Mouse (Mus musculus) ovary, adult 18-20 months (tissue): ENCODE results near the gene Kirrel3.

Experiments used
- DNase-seq: peaks from one replicate; pipeline ENCODE4 v3.0.0; 2022; ENCODE audit warnings: low spot score, mixed read lengths

Kirrel3 gene

GRCm38 (mm10) chr9:34825089-34825400 lies 339.4 kb downstream of the Kirrel3 start:
- DNase-seq, result no peak

GRCm38 (mm10) chr9:34825402-34826008 lies 339.8 kb downstream of the Kirrel3 start:
- no peak for DNase-seq

- DNase-seq, result no peak
These were observed 345.0 kb downstream of the Kirrel3 start for GRCm38 (mm10) chr9:34830696-34831095.

DNA sequence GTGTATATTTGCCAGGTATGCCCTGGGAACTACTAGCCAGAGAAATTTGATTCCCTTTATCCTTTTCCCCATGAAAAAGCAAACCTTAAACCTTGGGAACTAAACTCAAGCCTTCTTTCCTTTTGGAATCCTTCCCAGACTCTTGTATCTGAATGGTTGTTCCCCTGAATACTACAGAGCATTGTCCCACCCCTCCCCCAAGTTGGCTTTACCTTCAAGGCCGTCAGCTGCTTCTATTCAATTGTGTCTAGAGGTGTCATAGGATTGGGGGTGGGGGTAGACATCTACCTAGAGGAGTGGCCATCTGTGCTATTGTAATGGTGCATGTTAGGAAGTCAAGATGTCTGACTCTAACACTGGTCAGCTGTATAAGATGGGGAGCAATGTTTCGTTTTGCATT lies 351.1 kb downstream of the Kirrel3 start:
- DNase-seq, result no peak

DNA sequence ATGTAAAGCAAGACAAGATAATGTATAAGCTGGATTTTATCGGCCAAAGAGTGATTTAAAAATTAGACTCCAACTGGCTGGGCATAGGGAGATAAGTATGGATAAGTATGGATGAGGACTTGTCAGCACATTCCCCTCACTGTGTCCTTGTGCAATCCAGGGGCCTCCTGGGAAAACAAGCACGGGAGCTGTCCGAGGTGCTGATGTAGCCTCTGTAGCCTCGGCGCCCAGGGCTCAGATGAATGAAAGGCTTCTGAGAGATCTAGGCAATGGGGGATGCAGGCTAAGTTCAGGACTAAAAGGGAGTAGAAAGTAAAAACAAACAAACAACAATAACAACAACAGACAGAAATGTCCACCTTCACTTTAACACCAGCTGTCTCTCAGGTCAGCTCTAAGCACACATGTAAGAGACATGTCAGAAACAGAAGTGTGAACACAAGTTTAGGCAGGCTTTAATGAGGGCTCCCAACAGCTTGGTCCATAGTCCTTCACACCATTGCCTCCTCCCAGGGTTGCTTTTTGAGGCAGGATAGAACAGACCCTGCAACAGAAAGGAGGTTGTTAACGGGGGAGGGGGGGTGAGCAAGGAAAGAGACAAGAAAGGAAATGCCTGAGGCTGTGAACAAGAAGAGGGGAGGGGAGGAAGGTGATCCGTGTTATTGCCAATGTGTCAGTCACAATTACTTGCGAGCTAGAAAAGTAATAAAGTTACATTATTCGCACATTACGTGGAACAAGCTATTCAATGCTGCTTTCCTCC lies 352.2 kb downstream of the Kirrel3 start:
- DNase-seq, result no peak

DNA sequence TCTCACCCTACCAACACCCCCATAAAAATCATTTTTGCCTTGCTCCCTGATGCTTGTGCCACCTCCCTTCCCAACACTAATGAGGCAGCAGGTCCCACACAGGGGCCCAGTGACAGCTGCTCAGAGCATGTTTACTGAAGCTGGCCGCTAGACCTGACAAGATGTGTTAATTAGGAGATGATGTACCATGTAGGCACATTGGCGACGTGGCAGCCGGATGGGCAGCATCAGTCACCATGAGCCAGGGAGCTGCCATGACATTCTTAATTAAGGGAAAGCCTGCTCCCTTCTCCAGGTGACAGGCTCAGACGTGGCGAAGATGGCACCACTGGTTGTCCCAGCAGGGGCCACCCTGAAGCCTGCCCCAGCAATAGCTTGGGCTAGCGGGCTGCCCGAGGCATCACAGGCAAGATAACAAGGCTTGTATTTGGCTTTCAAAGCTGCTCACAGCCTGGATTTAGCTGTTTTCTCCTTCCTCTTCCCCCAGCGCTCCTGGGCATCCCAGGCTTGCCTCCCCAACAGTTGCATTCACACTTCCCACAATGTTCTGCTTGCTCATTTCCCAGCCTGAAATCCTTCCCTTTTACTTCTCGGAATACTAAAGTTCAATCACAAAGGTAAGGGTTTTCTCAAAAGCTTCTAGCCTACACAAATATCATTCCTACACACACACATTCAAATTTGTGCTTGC lies 357.7 kb downstream of the Kirrel3 start:
- no peak for DNase-seq

- no peak for DNase-seq
These were observed 360.7 kb downstream of the Kirrel3 start for GRCm38 (mm10) chr9:34846440-34846839.

DNA sequence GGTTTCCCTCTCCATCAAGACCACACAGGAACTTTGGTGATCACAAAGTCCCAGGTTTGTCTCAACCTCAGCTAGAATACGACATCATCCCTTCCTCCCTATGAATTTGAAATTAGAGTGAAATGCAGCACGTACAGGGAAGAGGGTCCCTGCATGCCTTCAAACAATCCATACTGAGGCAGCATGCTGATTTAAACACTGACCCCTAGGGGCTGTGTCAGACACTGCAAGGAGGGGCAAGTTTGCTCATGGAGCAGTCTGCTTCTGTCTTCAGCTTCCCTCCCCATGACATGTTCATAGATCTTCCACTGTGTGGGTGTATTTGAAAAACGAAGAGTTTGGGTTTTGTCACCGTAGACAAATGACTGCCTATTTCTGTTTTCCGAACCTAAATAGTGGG lies 362.0 kb downstream of the Kirrel3 start:
- no peak for DNase-seq

DNA sequence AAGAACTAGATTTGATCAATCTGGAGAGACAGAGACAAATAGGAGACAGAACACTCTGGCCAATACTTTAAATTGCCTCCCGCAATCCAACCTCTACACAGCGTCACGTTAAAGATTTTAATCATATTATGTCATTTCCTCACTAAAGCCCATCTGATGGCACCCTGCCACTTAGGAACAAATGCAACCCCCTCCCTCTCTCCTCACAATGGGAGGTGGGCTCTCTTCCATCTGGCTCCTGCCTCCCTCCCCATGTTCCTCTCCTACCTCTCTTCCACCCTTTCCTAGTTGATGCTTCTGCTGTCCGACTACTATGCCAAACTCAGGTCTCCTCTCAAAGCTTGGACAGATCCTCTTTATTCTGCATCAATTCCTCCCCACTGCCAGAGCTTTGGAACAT lies 365.4 kb downstream of the Kirrel3 start:
- no peak for DNase-seq

GRCm38 (mm10) chr9:34857575-34857974 lies 371.9 kb downstream of the Kirrel3 start:
- no peak for DNase-seq

DNA sequence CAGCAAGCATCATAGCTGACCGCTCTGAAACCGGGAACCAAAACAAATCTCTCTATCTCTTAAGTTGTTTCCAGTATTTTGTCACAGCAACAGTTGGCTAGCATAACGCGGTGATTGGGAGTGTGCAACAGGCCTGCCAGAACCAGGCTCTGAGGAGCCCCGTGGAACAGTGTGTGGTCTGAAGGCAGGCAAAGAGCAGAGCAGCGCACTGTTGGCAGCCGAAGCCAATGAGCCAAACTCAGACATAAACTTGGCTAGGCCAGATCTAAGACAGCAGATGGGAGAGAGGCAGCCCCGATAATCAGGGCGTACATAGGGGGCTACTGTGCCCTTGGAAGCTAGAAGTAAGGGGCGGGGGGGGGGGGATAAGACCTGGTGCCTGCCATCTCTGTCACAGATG lies 372.4 kb downstream of the Kirrel3 start:
- no peak for DNase-seq

DNA sequence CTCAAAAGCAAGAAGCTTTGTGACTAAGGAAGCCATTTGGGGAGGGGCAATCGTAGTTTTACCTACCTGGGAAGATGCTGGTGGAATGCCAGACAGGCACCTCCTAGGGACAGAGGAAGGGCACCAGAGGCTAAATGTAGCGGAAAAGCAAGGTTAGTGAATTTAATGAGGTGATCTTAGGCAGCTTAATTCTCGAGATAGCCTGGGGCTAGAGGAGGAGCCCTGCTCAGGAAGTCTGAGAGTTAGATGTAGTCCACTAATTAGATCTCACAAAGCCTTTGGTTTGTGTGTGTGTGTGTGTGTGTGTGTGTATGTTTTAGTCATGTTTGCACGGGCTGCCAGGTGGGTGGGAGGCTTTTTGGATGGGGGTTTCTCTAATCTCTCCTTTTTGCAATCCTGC lies 375.2 kb downstream of the Kirrel3 start:
- DNase-seq, result no peak

- no peak for DNase-seq
These were observed 376.1 kb downstream of the Kirrel3 start for GRCm38 (mm10) chr9:34861775-34862174.

GRCm38 (mm10) chr9:34865606-34866005 lies 379.9 kb downstream of the Kirrel3 start:
- no peak for DNase-seq

DNA sequence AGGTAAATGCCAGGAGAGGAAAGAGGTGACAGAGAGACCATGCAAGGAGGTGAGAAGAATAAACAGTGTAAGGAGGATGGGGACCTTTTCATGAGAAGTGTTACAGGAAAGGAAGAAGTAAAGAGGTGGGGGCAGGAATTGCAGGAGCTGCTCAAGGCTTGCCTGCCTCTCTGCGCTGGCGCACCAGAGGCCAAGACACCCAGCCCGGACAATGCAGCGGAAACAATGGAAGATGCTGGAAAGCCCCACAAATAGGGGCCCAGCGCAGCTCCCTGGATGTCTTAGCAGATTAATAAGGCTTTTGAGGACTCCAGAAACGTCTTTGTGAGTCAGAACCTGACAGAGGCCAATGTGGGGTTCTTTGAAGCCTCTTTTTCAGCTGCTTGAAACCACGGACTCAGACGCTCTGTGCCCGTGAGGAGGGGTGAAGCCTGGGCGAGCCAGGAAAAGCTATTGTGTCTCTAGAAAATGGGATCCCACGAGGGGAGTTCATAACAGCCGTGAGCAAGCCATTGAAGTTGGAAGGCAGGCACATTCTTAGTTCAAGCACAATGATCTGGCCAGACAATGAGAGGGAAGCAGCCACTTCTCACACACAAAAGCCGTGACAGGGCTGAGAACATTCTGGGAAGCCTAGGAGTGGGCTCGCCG lies 385.7 kb downstream of the Kirrel3 start:
- DNase-seq, result no peak

GRCm38 (mm10) chr9:34875238-34875637 lies 389.5 kb downstream of the Kirrel3 start:
- no peak for DNase-seq

- no peak for DNase-seq
These were observed 391.5 kb downstream of the Kirrel3 start for GRCm38 (mm10) chr9:34877186-34877585.

GRCm38 (mm10) chr9:34877799-34878198 lies 392.1 kb downstream of the Kirrel3 start:
- no peak for DNase-seq

- DNase-seq, result no peak
These were observed 396.1 kb downstream of the Kirrel3 start for GRCm38 (mm10) chr9:34881750-34882149.

DNA sequence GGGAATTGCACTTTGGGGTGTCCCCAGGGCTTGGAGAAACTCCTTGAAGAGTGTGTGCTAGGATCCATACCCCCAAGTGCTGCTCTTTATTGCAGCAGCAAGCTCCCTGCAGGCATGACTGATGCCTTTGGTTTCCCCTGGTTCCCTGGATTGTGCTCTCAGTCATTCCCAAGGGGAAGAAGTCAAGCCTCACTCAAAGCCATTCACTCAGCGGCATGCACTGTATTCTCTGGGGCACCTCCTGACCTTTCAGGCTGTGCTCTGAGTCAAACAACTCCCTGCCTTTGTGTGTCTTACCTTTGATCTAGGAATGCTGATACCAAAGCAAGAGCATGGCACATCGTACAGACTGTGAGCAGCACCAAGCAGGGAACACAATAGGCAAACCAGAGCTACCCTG lies 396.5 kb downstream of the Kirrel3 start:
- no peak for DNase-seq

- no peak for DNase-seq
These were observed 397.4 kb downstream of the Kirrel3 start for GRCm38 (mm10) chr9:34883122-34883521.

- DNase-seq, result no peak
These were observed 398.6 kb downstream of the Kirrel3 start for GRCm38 (mm10) chr9:34884325-34884724.

DNA sequence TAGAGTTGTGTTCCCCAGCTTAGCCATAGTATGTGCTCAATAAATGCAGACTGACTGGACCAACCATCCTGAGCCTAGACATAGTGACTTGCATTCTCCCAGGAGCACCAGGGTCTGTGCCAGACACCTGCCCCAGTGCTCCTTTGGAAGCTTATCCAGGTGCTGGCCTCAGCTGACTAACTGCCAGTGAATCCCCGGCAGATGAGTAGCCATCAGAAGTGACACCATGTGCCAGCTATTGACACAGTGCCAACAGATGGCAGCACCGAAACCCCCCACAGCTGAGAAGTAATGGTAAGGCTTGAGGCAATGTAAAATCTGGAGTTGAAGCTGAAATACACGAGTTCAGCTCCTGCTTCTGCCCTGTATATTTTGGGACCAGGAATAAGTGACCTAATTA lies 399.2 kb downstream of the Kirrel3 start:
- DNase-seq, result no peak
